Mouse (Mus musculus): Measurements from ENCODE around the gene A830018L16Rik.
A peak's percentile ranks its signal among the peaks of the same experiment; 100 is the strongest.
"Not testable (repeated sequence)": the region's sequence is repeated elsewhere in the genome, so short reads cannot be mapped to it uniquely, and the experiment has no call there.

The A830018L16Rik gene

GRCm38 (mm10) chr1:12008789-12009550 lies 595.1 kb downstream of the A830018L16Rik start:
- peak; percentile 13 to 35 for DNase-seq

- DNase-seq: no peak
Measured at GRCm38 (mm10) chr1:12009551-12009846, 595.6 kb downstream of the A830018L16Rik start.

GRCm38 (mm10) chr1:12010607-12011006 lies 596.7 kb downstream of the A830018L16Rik start:
- DNase-seq: no peak

GRCm38 (mm10) chr1:12020646-12021045 lies 606.7 kb downstream of the A830018L16Rik start:
- not testable (repeated sequence) for DNase-seq
